Mouse (Mus musculus): ENCODE results near the gene Hoxc5. TPM values are rescaled to one million over a fixed set of nuclear protein-coding genes. Genes with fewer than 3 reads are reported as not detected.

The Hoxc5 gene
- total RNA-seq (2021), result 1 to 10 TPM; 2.1 to 3.6 TPM
- long read RNA-seq, experiment 1, result 0 reads
- long read RNA-seq, experiment 2, partial matches to known transcripts, result 0 of 1 reads
- long read RNA-seq, experiment 2, other reads (novel, unspliced or antisense), result 1 of 1 reads

DNA sequence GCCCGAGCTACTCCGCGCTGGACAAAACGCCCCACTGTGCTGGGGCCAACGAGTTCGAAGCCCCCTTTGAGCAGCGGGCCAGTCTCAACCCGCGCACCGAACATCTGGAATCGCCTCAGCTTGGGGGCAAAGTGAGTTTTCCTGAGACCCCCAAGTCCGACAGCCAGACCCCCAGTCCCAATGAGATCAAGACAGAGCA lies at the start of gene Hoxc5:
Gene Hoxc5 (plus strand): TSS at position 132 of the 199 bp plus-strand sequence.
- no peak for DNase-seq

DNA sequence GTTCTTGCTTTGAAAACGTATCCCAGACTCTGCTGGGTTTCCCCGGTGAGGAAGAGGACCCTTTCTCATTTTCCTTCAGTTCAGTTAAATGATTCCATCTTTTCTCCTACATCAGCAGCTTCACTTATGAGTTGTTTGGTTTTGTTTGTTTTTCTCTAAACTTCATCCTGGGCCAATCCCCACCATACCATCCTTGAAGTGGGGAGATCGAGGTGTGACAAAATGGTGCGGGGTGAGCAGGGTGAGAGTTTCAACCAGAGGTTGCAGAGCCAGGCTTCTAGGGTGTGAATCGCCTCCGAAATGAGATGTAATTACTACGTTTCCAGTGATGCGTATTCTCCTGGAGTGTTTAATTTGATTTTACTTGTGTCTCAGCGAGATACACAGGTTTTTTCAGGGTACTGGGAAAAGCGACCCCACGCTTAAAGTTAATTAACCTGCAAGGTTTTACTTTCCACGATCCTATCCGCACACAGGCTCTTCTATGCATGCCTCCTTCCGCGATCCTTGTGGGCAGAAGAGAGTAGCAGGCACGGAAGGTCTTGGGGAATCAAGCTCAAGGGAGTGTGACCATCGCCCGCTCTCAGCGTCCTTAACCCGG lies 49.2 kb upstream of the Hoxc5 start:
- DNase-seq, result no peak

DNA sequence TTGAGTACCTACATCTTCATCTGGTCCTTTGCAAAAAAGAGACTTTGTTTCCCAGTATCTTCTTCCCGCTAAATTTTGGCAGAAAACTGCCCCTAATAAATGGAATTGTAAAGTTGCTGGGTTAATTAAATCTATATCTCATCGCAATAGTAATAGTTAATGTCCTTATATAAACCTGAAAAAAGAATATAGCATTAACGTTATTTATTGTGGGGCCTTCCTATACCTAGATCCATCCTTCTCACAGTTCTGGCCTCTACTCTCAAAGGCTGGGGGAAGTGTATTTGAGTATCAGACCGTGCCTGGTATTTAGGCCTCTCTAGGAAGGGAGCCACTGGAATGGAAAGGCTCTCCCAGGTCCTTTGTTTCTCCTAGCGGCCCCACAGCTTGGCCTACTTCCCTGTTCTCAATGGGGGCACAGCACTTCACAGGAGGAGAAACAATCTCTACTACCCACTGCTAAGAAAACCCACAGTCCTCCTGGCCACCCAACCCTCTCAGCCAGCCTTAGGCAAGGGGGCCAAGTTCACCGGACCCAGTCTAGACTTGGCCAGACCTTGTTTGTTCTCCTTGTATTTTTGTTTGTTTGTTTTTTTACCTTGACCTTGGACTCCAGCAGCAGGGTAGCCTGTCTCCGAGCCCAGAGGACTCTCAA lies 48.5 kb upstream of the Hoxc5 start:
- DNase-seq, result no peak

DNA sequence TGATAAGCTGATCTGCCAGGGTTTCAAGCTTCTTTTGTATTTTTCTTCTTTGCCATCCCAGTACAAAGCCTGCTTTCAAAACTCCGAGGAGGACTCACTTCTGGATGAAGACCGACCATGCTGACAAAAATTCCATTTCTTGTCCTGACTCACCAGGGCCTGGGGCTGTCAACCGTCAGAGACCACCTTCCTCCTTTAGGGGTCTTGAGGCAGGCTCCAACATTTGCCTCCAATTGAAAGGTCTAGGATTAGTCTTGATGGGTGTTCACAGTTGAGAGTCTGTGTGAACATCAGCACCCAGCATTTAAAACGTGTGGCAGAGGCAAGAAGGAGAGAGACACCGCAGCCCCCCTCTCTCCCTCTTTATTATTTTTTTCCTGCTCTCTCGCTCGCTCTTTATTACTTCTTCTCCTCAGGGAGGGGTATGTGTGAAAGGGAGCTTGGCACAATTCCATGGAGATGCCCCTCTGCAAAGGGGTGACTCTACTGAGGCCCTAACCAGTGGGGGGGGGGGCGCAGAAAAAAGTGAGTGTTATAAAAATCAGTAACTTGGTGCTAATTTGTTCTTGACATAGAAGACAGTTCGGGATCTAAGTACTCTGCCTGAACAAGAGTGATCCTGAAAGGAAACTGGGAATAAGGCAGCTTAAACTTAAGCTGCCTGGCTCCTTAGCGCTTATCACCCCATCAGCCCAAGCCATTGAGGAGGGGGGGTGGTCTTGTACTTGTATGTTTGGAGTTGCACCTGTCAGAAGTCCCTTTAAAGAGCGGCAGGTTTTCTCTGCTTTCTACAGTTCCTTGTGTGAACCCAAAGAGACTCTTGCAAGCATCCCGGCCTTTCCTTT lies 47.7 kb upstream of the Hoxc5 start:
- no peak for DNase-seq

DNA sequence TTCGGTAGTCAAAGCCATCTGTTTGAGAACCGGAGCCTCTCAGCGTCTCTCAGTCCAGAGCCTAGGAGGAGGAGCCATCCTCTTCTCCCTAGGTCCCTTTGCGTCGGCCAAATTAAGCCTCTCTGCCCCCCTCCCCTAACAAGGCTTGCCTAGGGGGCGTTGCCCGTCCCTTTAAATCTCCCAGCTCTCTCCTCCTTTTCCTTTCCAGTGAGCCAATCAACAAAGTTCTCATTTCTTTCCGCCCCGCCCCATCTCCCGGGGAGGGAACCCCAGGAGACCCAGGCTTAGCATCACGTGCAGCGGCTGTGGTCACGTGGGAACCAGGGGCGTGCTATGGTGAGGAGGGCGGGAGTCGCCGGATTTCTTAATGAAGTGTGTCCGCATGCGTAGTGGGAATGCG lies 46.6 kb upstream of the Hoxc5 start:
- DNase-seq, result peak; percentile 67

DNA sequence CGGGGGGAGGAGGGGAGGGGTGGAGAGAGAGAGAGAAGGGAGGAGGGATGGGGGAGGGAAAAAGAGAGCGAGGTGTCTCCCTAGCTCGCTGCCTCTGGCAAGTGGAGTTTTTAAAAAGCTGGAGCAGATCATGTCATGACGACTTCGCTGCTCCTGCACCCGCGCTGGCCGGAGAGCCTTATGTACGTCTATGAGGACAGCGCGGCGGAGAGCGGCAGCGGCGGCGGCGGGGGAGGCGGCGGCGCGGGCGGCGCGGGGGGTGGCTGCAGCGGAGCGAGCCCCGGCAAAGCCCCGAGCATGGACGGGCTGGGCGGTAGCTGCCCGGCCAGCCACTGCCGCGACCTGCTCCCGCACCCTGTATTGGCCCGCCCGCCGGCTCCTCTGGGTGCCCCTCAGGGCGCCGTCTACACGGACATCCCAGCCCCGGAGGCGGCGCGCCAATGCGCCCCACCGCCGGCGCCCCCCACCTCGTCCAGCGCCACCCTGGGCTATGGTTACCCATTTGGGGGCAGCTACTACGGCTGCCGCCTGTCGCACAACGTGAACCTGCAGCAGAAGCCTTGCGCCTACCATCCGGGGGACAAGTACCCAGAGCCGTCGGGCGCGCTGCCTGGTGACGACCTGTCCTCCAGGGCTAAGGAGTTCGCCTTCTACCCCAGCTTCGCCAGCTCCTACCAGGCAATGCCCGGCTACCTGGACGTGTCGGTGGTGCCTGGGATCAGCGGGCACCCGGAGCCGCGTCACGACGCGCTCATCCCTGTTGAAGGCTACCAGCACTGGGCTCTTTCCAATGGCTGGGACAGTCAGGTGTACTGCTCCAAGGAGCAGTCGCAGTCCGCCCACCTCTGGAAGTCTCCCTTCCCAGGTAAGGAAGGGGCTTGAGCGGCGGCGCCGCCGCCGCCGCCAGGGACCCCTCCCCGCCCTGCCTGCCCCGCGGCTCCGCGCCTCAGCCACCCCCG lies 45.9 kb upstream of the Hoxc5 start, which contains the start of gene Hoxc13:
Gene Hoxc13 (plus strand): TSS at position 51 of the 959 bp plus-strand sequence.
- DNase-seq, result peak; percentile 30

DNA sequence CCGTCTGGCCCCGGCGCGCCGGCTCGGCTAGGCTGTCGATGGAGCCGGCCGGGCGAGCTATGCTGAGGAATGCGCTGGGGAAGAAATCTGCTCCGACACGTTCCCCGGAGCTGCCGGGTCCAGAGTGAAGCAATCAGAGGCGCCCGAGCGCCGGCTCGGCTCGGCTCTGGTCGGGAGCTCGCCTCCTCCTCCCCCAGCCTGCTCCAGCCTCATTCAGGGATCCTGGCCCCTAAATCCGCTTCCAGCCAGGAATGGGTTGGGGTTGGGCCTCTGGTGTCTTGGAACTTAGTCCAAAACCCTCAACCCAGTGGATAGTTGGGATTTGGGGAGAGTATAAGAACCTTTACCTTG lies 45.3 kb upstream of the Hoxc5 start:
- DNase-seq, result peak; percentile 50

DNA sequence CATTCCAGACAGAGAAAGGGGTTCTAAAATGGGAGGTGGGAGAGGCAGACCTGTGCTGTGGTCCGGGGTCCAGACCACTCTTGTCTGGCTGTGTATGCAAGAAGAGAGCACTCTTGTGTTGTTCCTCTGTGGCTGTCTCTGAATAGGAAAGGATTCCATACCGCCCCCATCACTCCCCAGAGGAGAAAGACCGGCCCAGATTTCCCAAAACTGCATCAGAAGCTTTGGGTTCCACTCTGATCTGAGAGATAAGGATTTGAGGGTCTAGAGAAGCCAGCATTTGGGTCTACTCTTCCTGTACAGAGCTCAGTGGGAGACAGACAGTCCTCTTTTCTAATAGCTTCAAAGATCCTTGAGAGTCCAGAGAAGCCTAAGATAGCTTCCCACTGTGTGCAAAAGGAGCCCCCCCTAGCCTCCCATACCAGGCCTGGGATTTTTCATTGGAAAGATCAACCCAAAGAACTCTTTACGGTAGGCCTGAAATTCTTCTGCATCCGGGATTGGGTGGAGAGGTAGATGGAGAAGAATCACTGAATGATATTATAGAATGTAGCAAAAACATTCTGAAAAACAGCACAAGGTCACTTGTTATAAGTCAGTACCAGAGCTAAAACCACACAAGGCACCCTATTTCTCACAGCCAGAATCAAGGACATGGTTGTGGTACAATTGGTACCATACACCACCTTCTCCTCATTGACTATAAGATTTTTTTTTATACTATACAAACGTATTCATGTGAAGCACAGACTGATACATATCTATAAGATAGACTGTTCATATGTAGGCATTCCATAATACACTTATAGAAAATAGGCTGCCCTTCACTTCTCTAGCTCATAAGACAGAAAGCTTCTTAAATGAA lies 44.4 kb upstream of the Hoxc5 start:
- DNase-seq, result no peak

DNA sequence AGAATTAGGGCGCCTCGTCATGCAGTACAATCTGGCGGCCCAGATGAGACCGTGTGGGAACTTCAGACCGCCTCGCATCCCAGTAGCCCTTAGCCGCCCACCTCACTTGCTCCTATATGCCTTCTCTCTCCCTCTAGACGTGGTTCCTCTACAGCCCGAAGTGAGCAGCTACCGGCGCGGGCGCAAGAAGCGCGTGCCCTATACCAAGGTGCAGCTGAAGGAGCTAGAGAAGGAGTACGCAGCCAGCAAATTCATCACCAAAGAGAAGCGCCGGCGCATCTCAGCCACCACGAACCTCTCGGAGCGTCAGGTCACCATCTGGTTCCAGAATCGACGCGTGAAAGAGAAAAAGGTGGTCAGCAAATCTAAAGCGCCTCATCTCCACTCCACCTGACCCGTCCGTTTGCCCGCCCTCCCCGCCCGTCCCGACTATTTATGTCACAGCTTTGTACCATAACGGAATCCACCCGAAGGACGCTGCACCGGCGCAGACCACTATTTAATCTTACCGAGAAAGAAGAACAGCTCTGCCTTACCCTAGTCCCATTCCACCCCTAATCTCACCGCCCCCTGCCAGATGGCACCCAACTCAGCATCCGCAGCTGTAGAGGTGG lies 40.1 kb upstream of the Hoxc5 start:
- DNase-seq, result no peak

DNA sequence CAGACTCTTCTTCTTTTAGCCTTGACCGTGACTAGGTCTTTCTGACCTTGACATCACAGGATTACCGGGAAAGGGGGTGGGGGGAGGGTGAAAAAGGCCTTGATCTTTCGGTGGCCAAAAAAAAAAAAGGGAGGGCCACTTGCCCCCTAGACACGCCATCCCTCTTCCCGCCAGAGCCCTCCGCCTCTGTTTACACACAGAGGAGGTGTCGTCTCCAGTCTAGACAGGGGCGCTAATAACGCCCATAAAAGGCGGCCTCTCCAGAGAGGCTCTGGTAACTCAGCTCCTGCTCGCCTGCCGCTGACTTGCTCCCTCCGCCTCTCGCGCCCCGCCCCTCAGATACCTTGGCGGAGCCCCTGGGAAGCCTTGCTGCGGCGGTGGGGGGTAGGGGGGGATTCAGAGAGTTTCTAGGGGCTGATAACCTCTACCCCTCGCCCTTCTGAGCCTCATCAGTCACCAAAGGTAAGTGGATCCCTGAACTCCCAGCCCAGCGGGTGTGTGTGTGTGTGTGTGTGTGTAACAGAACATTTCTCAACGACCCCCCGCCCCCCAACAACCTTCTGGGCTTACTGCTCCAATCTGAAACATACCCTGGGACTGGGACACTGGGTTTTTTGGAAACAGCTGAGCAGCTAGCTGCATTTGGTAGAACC lies 35.4 kb upstream of the Hoxc5 start:
- DNase-seq, result no peak

DNA sequence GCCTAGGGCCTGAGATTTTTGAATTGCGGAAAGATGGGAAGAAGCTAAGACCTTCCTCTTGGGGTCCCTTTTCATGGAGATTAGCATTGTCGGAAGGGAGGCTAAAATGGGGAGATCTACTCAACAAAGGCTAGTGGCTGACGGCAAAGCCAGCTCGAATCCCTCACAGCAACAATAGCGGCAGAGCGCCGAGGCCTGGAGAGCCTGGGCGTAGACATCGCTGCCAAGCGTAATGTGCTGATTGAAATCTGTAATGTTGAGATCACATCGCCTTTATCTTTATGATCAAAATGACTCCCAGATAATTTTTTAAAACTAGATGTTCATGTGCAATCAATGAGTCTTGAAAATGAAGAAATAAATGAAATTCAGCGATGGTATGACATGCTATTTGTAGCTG lies 32.8 kb upstream of the Hoxc5 start:
- DNase-seq, result no peak

DNA sequence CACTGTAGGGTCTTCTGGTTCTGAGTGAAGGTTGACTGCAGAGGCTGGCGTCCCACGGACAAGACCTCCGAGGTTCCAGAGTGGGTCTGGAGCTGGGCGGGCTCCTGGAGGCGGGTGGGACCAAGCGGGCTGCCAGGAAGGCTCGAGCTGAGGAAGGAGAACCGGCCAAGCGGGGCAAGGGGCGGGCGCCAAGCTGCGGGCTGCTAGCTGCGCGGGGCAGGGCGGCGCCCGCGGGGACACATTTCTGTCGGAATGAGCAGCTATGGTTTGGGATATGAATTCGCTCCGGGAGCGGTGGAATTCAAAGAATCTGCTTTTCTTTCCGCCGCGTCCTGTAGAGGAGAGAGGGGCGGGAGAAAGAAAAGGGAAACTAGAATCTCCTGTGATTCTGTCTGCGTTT lies 32.3 kb upstream of the Hoxc5 start:
- no peak for DNase-seq

DNA sequence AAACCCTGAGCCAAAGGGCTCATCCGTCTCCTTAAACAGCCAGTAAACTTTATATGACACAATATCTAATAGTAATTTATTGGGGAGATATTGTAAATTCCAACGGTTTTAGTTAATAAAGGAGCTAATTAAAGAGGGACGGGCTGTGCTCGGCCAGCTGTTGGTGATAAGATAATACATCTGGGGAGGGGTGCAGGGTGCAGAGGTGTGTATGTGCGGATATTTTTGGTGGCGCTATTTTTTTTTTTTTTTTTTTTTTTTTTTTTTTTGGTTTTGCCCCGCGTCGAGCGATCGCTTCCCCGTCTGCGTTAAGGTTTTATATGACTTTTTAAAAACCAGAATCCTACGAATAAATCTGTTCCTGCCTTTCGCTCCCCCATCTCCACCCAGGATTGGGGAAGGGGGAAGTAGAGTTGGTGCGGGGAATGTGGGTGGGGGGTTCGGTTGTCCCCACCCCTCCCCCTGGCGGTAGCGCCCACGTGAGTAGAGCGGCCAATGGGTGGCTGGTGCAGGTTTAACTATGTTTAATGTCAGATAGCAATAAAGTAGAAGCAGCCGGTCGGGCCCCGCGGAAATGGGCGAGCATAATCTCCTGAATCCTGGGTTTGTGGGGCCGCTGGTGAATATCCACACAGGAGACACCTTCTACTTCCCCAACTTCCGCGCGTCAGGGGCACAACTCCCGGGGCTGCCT lies 30.8 kb upstream of the Hoxc5 start, which contains the start of gene Hoxc12:
Gene Hoxc12 (plus strand): TSS at position 479 of the 694 bp plus-strand sequence.
- DNase-seq, result no peak

DNA sequence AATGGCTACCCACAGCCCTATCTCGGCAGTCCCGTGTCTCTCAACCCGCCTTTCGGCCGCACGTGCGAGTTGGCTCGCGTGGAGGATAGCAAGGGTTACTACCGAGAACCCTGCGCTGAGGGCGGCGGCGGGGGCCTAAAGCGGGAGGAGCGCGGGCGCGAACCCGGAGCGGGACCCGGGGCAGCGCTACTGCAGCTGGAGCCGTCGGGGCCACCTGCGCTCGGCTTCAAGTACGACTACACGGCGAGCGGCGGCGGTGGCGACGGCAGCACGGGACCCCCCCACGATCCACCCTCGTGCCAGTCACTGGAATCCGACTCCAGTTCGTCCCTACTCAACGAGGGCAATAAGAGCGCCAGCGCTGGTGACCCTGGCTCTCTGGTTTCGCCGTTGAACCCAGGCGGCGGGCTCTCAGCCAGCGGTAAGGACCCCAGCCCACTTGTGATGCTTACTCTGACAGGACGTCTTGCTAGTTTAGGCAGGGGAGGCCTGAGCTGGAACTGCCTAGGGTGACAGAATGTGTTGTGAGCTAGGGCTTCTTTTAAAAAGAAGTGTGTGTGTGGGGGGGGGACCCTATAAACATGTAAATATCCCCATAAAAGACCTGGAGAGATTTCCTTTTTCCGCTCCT lies 30.1 kb upstream of the Hoxc5 start:
- DNase-seq, result no peak

DNA sequence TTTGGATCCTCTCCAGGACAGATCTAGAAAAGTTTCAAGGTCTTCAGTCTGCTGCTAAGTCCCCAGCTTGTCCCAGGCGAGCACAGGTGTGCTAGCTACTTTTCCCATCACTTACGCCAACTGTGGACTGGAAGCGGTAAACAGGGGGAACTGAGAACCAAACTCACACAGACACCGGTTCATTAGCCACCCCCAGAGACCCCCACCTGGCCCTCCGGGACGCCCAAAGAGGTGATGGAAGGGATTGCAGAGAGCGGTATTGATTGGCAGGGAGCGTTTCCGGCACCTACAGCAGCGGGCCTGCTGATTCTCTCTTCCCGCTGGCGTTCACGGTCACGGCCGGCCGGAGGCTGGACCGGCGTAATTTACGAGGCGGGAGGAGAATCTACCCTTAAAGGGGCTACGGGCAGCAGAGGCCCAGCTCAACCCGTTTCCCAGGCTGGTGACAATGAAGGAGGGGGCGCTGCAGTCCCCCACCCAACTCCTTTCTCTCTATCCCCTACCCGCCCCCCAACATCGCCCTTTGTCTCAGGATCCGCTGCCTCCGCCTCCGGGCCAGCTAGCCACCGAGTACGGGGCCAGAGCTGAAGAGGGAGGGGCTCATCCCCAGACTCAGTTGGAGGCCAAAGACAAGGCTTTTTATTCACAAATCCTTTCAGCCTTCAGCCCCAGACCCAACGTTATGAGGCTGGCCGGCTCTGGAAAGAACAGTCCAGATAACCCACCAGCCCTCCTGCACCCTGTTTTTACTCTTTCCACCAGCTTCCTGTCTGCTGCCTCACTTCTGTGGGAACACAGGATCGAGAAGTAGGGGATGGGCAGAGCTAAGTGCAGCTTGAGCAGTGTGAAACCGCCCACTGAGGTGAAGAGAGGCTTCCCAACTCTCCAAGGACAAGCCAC lies 27.7 kb upstream of the Hoxc5 start:
- DNase-seq, result no peak

DNA sequence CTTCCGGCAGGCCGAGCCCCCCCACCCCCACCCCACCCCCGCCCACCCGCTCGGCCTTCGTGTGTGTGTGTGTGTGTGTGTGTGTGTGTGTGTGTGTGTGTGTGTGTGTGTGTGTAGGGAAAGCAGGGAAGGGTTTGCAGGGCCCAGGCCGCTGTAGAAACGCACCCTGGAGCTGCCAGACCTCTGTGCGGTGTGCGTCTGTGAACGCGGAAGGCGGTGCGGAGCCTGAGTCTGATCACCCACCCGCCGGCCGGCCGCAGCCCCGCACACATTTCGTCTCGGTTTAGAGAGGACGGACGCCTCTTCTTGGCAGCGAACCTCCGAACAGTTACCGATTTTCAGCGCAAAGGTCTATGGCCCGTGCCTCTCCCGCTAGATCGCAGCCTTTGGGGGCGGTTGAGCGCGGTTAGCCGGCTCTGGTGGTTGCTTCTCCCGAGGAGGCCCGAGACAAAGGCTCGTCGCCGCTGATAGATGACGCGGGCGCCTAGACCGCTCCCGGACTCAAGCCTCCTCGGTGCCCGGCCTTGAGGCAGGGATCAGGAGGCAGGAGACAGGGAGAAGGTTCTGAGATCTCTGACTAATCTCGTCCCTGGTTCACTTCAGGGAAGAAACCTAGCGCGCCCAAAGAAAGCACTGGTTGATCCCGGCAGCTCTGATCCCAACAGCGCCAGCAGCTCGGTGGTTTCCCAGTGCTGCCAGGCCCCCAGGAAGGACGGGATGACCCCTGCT lies 24.3 kb upstream of the Hoxc5 start:
- DNase-seq, result peak; percentile 66

DNA sequence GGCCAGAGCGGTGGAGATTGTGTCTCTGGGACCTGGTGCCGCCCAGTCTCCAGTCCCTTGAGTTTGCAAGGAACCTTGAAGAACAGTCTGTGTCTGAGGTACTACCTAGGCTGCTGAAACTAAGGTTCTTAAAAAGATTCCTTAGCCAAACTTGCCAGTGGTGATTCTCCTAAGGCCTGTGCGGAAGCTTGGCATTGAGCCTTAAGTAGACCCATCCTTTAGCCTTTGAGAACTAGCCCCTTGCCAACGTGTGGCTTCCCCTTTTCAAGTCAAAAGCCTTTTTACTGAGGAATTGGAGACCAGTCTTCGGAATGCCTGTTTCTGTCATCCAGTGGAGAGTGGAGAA lies 23.8 kb upstream of the Hoxc5 start:
- no peak for DNase-seq
